ENCODE assay signal across 18 mouse cellular contexts in genomic region chr7:68686396-68687139, GRCm38 (mm10).
DNase-seq lines count a peak whose midpoint lies in the region; ATAC-seq and TF ChIP-seq lines count a peak whose summit lies in the region.
"Had no signal": no experiment of that assay in that cellular context is flagged by ENCODE, and none has a peak within 500 bp of the region (broad histone marks: within the 10 kb centered on the region; RNA-seq: fewer than 3 reads in every experiment).

No protein-coding gene starts in this region.

- no peak for ATAC-seq in liver, postnatal 0 days
- ATAC-seq in liver, embryonic 11.5 days (replicated peaks; ENCODE audit: low FRiP score), result no peak
- peak; percentile 81 for ATAC-seq in hindbrain, embryonic 15.5 days (ENCODE audit: low FRiP score, low read depth)
- ATAC-seq in neural tube, embryonic 14.5 days (ENCODE audit: low read depth), result peak; percentile 90
- ATAC-seq in erythroid progenitor cell, adult 5-6 weeks (replicated peaks; ENCODE audit: low FRiP score, poor library complexity, severe bottlenecking), result no peak
- ATAC-seq: intestine, embryonic 15.5 days had no signal

- H3K4me1 ChIP-seq in liver, postnatal 0 days (ENCODE audit: insufficient read depth), result peaks cover 13% of the 10 kb centered on the region
- no peaks in the 10 kb centered on the region for H3K4me1 ChIP-seq in liver, embryonic 11.5 days (replicated peaks; ENCODE audit: control insufficient read depth, insufficient read depth, low read length)
- peaks cover 16% of the 10 kb centered on the region for H3K4me1 ChIP-seq in hindbrain, embryonic 15.5 days (replicated peaks)
- peaks cover 10% of the 10 kb centered on the region for H3K4me1 ChIP-seq in neural tube, embryonic 14.5 days (ENCODE audit: control insufficient read depth, insufficient read depth, low read length)
- H3K4me1 ChIP-seq: intestine, embryonic 15.5 days had no signal

- H3K9me3 ChIP-seq in liver, postnatal 0 days (ENCODE audit: low read length), result no peaks in the 10 kb centered on the region
- no peaks in the 10 kb centered on the region for H3K9me3 ChIP-seq in liver, embryonic 11.5 days (ENCODE audit: control insufficient read depth, low read length)
- H3K9me3 ChIP-seq in hindbrain, embryonic 15.5 days, result no peaks in the 10 kb centered on the region
- H3K9me3 ChIP-seq in neural tube, embryonic 14.5 days (ENCODE audit: control insufficient read depth, low read length), result no peaks in the 10 kb centered on the region
- H3K9me3 ChIP-seq: intestine, embryonic 15.5 days; limb, embryonic 10.5 days had no signal

- intact Hi-C loops in gastrocnemius, adult 2 months (cut with DNase I), result no loop called here

- no peak for TF ChIP-seq CTCF in gastrocnemius, adult 2 months (IDR thresholded peaks at IDR 0.05)
- TF ChIP-seq CTCF in liver, postnatal 0 days (IDR thresholded peaks at IDR 0.05; ENCODE audit: low read depth), result no peak

- no peak overlapping the region for H3K9ac ChIP-seq in liver, postnatal 0 days (replicated peaks)
- no peak overlapping the region for H3K9ac ChIP-seq in liver, embryonic 11.5 days (ENCODE audit: low read depth, low read length)
- H3K9ac ChIP-seq in hindbrain, embryonic 15.5 days, result no peak overlapping the region
- H3K9ac ChIP-seq in neural tube, embryonic 14.5 days (replicated peaks; ENCODE audit: low read depth, low read length), result no peak overlapping the region
- H3K9ac ChIP-seq: intestine, embryonic 15.5 days; liver, embryonic 14.5 days had no signal

- 74% methylated on average over 6 of the region's 6 CpGs for WGBS in liver, postnatal 0 days (ENCODE audit: insufficient replicate concordance)
- WGBS in liver, embryonic 11.5 days, result 74% methylated on average over 6 of the region's 6 CpGs
- WGBS in hindbrain, embryonic 15.5 days, result 54% methylated on average over 6 of the region's 6 CpGs
- 38% methylated on average over 6 of the region's 6 CpGs for WGBS in neural tube, embryonic 14.5 days

- no peak overlapping the region for H3K4me3 ChIP-seq in gastrocnemius, adult 2 months
- no peak overlapping the region for H3K4me3 ChIP-seq in liver, postnatal 0 days (ENCODE audit: low read depth, low read length)
- no peak overlapping the region for H3K4me3 ChIP-seq in liver, embryonic 11.5 days (ENCODE audit: low read depth, low read length)
- H3K4me3 ChIP-seq in hindbrain, embryonic 15.5 days, result no peak overlapping the region
- no peak overlapping the region for H3K4me3 ChIP-seq in neural tube, embryonic 14.5 days (ENCODE audit: low read depth, low read length)
- H3K4me3 ChIP-seq: intestine, embryonic 15.5 days; limb, embryonic 10.5 days had no signal

- no peak for DNase-seq in gastrocnemius, adult 2 months
- DNase-seq in gastrocnemius, postnatal 25 days, result no peak
- DNase-seq in liver, postnatal 0 days, result no peak
- no peak for DNase-seq in liver, embryonic 11.5 days (ENCODE audit: low spot score)
- DNase-seq in yolk sac, embryonic 10.5 days (ENCODE audit: low spot score), result no peak
- DNase-seq: adrenal gland, adult 2 months; cerebellum, adult 11-12 months; cerebellum, postnatal 25 days; gastrocnemius, postnatal 10 days; heart, postnatal 14 days; kidney, postnatal 10 days; thymus, postnatal 36 days had no signal

- H3K36me3 ChIP-seq in liver, postnatal 0 days (replicated peaks; ENCODE audit: insufficient read depth, low read length), result no peaks in the 10 kb centered on the region
- H3K36me3 ChIP-seq in liver, embryonic 11.5 days (ENCODE audit: control insufficient read depth, insufficient read depth, low read length), result no peaks in the 10 kb centered on the region
- no peaks in the 10 kb centered on the region for H3K36me3 ChIP-seq in hindbrain, embryonic 15.5 days
- H3K36me3 ChIP-seq in neural tube, embryonic 14.5 days (ENCODE audit: control insufficient read depth, insufficient read depth, low read length), result no peaks in the 10 kb centered on the region
- H3K36me3 ChIP-seq: intestine, embryonic 15.5 days; limb, embryonic 10.5 days had no signal

- peak overlapping the region; percentile 51; the same call in 1 of the 2 replicates for H3K27ac ChIP-seq in gastrocnemius, adult 2 months
- H3K27ac ChIP-seq in liver, postnatal 0 days (ENCODE audit: low read depth), result 0 out of 2 replicates have a peak overlapping the region, but pooled peaks have one; percentile 8
- H3K27ac ChIP-seq in liver, embryonic 11.5 days (ENCODE audit: low read depth, low read length), result no peak overlapping the region
- H3K27ac ChIP-seq in hindbrain, embryonic 15.5 days (replicated peaks), result no peak overlapping the region
- H3K27ac ChIP-seq in neural tube, embryonic 14.5 days (ENCODE audit: low read depth, low read length), result no peak overlapping the region
- H3K27ac ChIP-seq: intestine, embryonic 15.5 days; limb, embryonic 10.5 days; liver, embryonic 14.5 days had no signal

- H3K27me3 ChIP-seq in liver, postnatal 0 days (ENCODE audit: insufficient read depth, low read length), result no peaks in the 10 kb centered on the region
- no peaks in the 10 kb centered on the region for H3K27me3 ChIP-seq in liver, embryonic 11.5 days (replicated peaks; ENCODE audit: control insufficient read depth, insufficient read depth, low read length)
- no peaks in the 10 kb centered on the region for H3K27me3 ChIP-seq in hindbrain, embryonic 15.5 days
- no peaks in the 10 kb centered on the region for H3K27me3 ChIP-seq in neural tube, embryonic 14.5 days (ENCODE audit: control insufficient read depth, insufficient read depth, low read length)
- H3K27me3 ChIP-seq: intestine, embryonic 15.5 days had no signal

- TF ChIP-seq EP300 in liver, postnatal 0 days (IDR thresholded peaks at IDR 0.05; ENCODE audit: low read depth), result no peak

- H3K4me2 ChIP-seq in liver, postnatal 0 days (ENCODE audit: low read depth, low read length), result no peak overlapping the region
- H3K4me2 ChIP-seq in liver, embryonic 11.5 days, result no peak overlapping the region
- no peak overlapping the region for H3K4me2 ChIP-seq in hindbrain, embryonic 15.5 days
- H3K4me2 ChIP-seq in neural tube, embryonic 14.5 days (ENCODE audit: low read depth, low read length), result no peak overlapping the region
- H3K4me2 ChIP-seq: intestine, embryonic 15.5 days had no signal

Comparison
In these comparisons a context has a peak if more than half of its experiments do, and no peak if none do; other contexts are left out.
1. H3K27ac ChIP-seq: peak in gastrocnemius, adult 2 months (single experiment) and liver, postnatal 0 days (single experiment); none in liver, embryonic 11.5 days (single experiment), hindbrain, embryonic 15.5 days (single experiment) and neural tube, embryonic 14.5 days (single experiment).
2. ATAC-seq: peak in hindbrain, embryonic 15.5 days (single experiment) and neural tube, embryonic 14.5 days (single experiment); none in liver, postnatal 0 days (single experiment), liver, embryonic 11.5 days (single experiment) and erythroid progenitor cell, adult 5-6 weeks (single experiment).